Mouse (Mus musculus) hindbrain, embryonic 11.5 days (tissue): ENCODE data around the gene Asap2. TPM values are rescaled to one million over a fixed set of nuclear protein-coding genes. Genes with fewer than 3 reads are reported as not detected.
"Not testable (repeated sequence)": the region's sequence is repeated elsewhere in the genome, so short reads cannot be mapped to it uniquely, and the experiment has no call there.

Experiments
- ATAC-seq: fragments of 200-750 bp; cut with Nextera tagmentation; 2 replicates; pipeline ENCODE4 v1.8.0; 2017; ENCODE audit warnings: mild to moderate bottlenecking, moderate TSS enrichment, moderate library complexity; ENCODE audit not compliant: low FRiP score
- DNase-seq: peaks from one replicate; pipeline ENCODE4 v3.0.0-alpha.2; 2015; ENCODE audit warnings: low spot score
- H3K27ac ChIP-seq: fragments of 300-500 bp; sonication (generic); 2 replicates; pipeline ENCODE4 v1.5.1; 2014; ENCODE audit warnings: mild to moderate bottlenecking, low read depth, low read length
- H3K27me3 ChIP-seq: fragments of 300-500 bp; sonication (generic); 2 replicates; pipeline ENCODE4 v1.6.1; 2014; ENCODE audit warnings: mild to moderate bottlenecking, low read length, moderate library complexity, mixed read lengths; ENCODE audit not compliant: control insufficient read depth, insufficient read depth
- H3K36me3 ChIP-seq: fragments of 300-500 bp; sonication (generic); 2 replicates; pipeline ENCODE4 v1.6.1; 2014; ENCODE audit warnings: mild to moderate bottlenecking, low read length, moderate library complexity, mixed read lengths; ENCODE audit not compliant: control insufficient read depth, insufficient read depth
- H3K4me1 ChIP-seq: fragments of 300-500 bp; sonication (generic); replicated peaks from 2 replicates; pipeline ENCODE4 v1.6.1; 2014; ENCODE audit warnings: low read length, mixed read lengths; ENCODE audit not compliant: control insufficient read depth, insufficient read depth
- H3K4me2 ChIP-seq: fragments of 300-500 bp; sonication (generic); replicated peaks from 2 replicates; pipeline ENCODE4 v1.6.1; 2014; ENCODE audit warnings: mild to moderate bottlenecking, low read depth, low read length
- H3K4me3 ChIP-seq: fragments of 300-500 bp; sonication (generic); 2 replicates; pipeline ENCODE4 v1.5.1; 2014; ENCODE audit warnings: low read depth, low read length
- H3K9ac ChIP-seq: fragments of 300-500 bp; sonication (generic); 2 replicates; pipeline ENCODE4 v1.6.1; 2014; ENCODE audit warnings: low read depth, low read length
- H3K9me3 ChIP-seq: fragments of 300-500 bp; sonication (generic); 2 replicates; pipeline ENCODE4 v1.6.1; 2016; ENCODE audit warnings: low read length; ENCODE audit not compliant: control insufficient read depth
- WGBS: fragments of 180-500 bp; shearing (Covaris S2); extraction: QIAGEN DNeasy Blood & Tissue Kit; methylation state at CpG from one replicate; pipeline ENCODE4 v1.1.7; 2014; 5-methylcytosine and 5-hydroxymethylcytosine counted together
- polyA plus RNA-seq: library from polyadenylated mRNA; unstranded; fragments of >200 nt; fragmentation: Nextera tagmentation; extraction: Ambion mirVana; gene quantifications from 2 replicates; pipeline ENCODE4 v1.2.1, GENCODE M21; 2014

Asap2 gene
- polyA plus RNA-seq, 1 experiment from 2014 or later: 18.4 TPM

GRCm38 (mm10) chr12:21097806-21098325 lies 107.6 kb downstream of the Asap2 start:
- H3K27ac ChIP-seq, H3K9ac ChIP-seq, H3K4me2 ChIP-seq, H3K36me3 ChIP-seq, H3K27me3 ChIP-seq, H3K4me3 ChIP-seq, H3K9me3 ChIP-seq, ATAC-seq, DNase-seq, H3K4me1 ChIP-seq: not testable (repeated sequence)
- WGBS: 57% methylated on average over 3 of the region's 3 CpGs

- Histone ChIP-seq H3K9ac (peak overlapping the region; percentile 81), H3K4me3 (peak overlapping the region; percentile 79), H3K27ac (peak overlapping the region; percentile 83), H3K4me2 (peak overlapping the region; percentile 63)
- not testable (repeated sequence) for H3K27me3 ChIP-seq, H3K9me3 ChIP-seq, DNase-seq, H3K4me1 ChIP-seq, H3K36me3 ChIP-seq
- ATAC-seq: peak; percentile 83
- 3% methylated on average over 8 of the region's 8 CpGs for WGBS
Measured at GRCm38 (mm10) chr12:21111116-21111475, 120.8 kb downstream of the Asap2 start.

GRCm38 (mm10) chr12:21111476-21112452 lies 121.5 kb downstream of the Asap2 start:
- Histone ChIP-seq H3K9ac (peak overlapping the region; percentile 81), H3K27me3 (no peaks in the 10 kb centered on the region), H3K4me1 (no peaks in the 10 kb centered on the region), H3K4me3 (peak overlapping the region; percentile 79), H3K27ac (peak overlapping the region; percentile 83), H3K36me3 (no peaks in the 10 kb centered on the region), H3K4me2 (peak overlapping the region; percentile 63), H3K9me3 (no peaks in the 10 kb centered on the region)
- peak; percentile 100 for ATAC-seq
- WGBS: 0% methylated on average over 63 of the region's 118 CpGs
- peak; percentile 95 for DNase-seq

- WGBS: under 1% methylated on average over 17 of the region's 17 CpGs
- no peaks in the 10 kb centered on the region for H3K4me1 ChIP-seq
- H3K27ac ChIP-seq: peak overlapping the region; percentile 83
- DNase-seq (peak; percentile 75), ATAC-seq (peak; percentile 45; the same call in 1 of the 2 replicates)
- H3K9ac ChIP-seq: peak overlapping the region; percentile 81
- no peaks in the 10 kb centered on the region for H3K36me3 ChIP-seq
- peak overlapping the region; percentile 79 for H3K4me3 ChIP-seq
- no peaks in the 10 kb centered on the region for H3K27me3 ChIP-seq
- H3K9me3 ChIP-seq: no peaks in the 10 kb centered on the region
- peak overlapping the region; percentile 63 for H3K4me2 ChIP-seq
Measured at GRCm38 (mm10) chr12:21112453-21112857, 122.2 kb downstream of the Asap2 start.

GRCm38 (mm10) chr12:21119446-21119845 lies 129.2 kb downstream of the Asap2 start:
- Histone ChIP-seq H3K4me2 (no peak overlapping the region), H3K4me1 (no peaks in the 10 kb centered on the region), H3K27ac (no peak overlapping the region), H3K4me3 (no peak overlapping the region), H3K9ac (no peak overlapping the region), H3K36me3 (no peaks in the 10 kb centered on the region), H3K27me3 (no peaks in the 10 kb centered on the region), H3K9me3 (no peaks in the 10 kb centered on the region)
- 71% methylated on average over 3 of the region's 3 CpGs for WGBS
- ATAC-seq (no peak), DNase-seq (no peak)

- no peaks in the 10 kb centered on the region for H3K9me3 ChIP-seq
- H3K9ac ChIP-seq: no peak overlapping the region
- H3K4me3 ChIP-seq: no peak overlapping the region
- ATAC-seq (no peak), DNase-seq (peak; percentile 0)
- 90% methylated on average over 3 of the region's 3 CpGs for WGBS
- no peak overlapping the region for H3K4me2 ChIP-seq
- no peaks in the 10 kb centered on the region for H3K36me3 ChIP-seq
- H3K27ac ChIP-seq: no peak overlapping the region
- H3K4me1 ChIP-seq: peaks cover 3% of the 10 kb centered on the region; the same call in 1 of the 2 replicates
- H3K27me3 ChIP-seq: no peaks in the 10 kb centered on the region
Measured at GRCm38 (mm10) chr12:21122818-21123217, 132.6 kb downstream of the Asap2 start.

GRCm38 (mm10) chr12:21123647-21124046 lies 133.4 kb downstream of the Asap2 start:
- Histone ChIP-seq H3K36me3 (no peaks in the 10 kb centered on the region), H3K4me3 (no peak overlapping the region), H3K4me1 (peaks cover 3% of the 10 kb centered on the region; the same call in 1 of the 2 replicates), H3K27me3 (no peaks in the 10 kb centered on the region), H3K9ac (no peak overlapping the region), H3K9me3 (no peaks in the 10 kb centered on the region), H3K4me2 (no peak overlapping the region), H3K27ac (no peak overlapping the region)
- no peak for ATAC-seq
- DNase-seq: no peak
- WGBS: 89% methylated on average over 5 of the region's 5 CpGs

- no peak overlapping the region for H3K27ac ChIP-seq
- no peak overlapping the region for H3K9ac ChIP-seq
- H3K4me3 ChIP-seq: no peak overlapping the region
- 77% methylated on average over 10 of the region's 10 CpGs for WGBS
- H3K27me3 ChIP-seq: no peaks in the 10 kb centered on the region
- no peak for DNase-seq
- no peaks in the 10 kb centered on the region for H3K9me3 ChIP-seq
- no peak overlapping the region for H3K4me2 ChIP-seq
- H3K4me1 ChIP-seq: peaks cover 3% of the 10 kb centered on the region; the same call in 1 of the 2 replicates
- H3K36me3 ChIP-seq: no peaks in the 10 kb centered on the region
- ATAC-seq: no peak
Measured at GRCm38 (mm10) chr12:21125675-21126470, 135.6 kb downstream of the Asap2 start.
